Mouse (Mus musculus): ENCODE data around the gene Eif4e3. TPM values are rescaled to one million over a fixed set of nuclear protein-coding genes. Genes with fewer than 3 reads are reported as not detected.

Gene Eif4e3
- polyA plus RNA-seq, 1 experiment from 2014 or later = 10.2 TPM

Other genes with a start within 250 kb of the Eif4e3 start
- gene Foxp1, start 144.1 kb downstream of the Eif4e3 start, polyA plus RNA-seq (2015; fragmentation: Nextera tagmentation; extraction: Ambion mirVana) = 115 and 123 TPM in 2 replicates
- 3.0 and 6.3 TPM in 2 replicates for gene Gm20696, start within 50 bp of the Eif4e3 start, polyA plus RNA-seq (2015; fragmentation: Nextera tagmentation; extraction: Ambion mirVana)
- gene Gpr27, start 25.9 kb upstream of the Eif4e3 start, polyA plus RNA-seq (2015; fragmentation: Nextera tagmentation; extraction: Ambion mirVana) = 17.3 and 17.6 TPM in 2 replicates
- 2.3 and 3.7 TPM in 2 replicates for gene Prok2, start 59.6 kb upstream of the Eif4e3 start, polyA plus RNA-seq (2015; fragmentation: Nextera tagmentation; extraction: Ambion mirVana)